25 mouse cellular contexts compared by ENCODE assay signal in the genomic region with DNA sequence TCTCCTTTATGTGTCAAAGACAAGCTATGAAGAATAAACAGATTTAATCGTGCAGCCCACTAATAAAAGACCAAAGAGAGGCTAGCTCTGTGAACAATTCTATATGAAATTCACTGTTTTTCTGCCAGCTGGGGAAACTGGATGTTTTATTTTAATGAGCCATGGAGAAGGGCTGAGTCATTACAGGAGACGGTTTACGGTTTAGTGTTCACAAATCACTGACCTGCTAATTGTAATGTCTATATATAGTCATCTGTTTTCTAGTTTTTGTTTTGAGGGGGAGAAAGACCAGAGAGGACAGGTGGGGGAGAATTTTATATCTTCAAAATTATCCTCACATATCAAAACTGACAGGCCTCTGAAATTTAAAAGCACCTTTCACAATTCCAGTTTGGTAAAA.
DNase-seq lines count a peak whose midpoint lies in the region; ATAC-seq and TF ChIP-seq lines count a peak whose summit lies in the region.
"Had no signal": no experiment of that assay in that cellular context is flagged by ENCODE, and none has a peak within 500 bp of the region (broad histone marks: within the 10 kb centered on the region; RNA-seq: fewer than 3 reads in every experiment).

No protein-coding gene starts in this region.

- H3K27me3 ChIP-seq in kidney, postnatal 0 days (ENCODE audit: insufficient read depth, low read length): no peaks in the 10 kb centered on the region
- H3K27me3 ChIP-seq in intestine, postnatal 0 days (replicated peaks; ENCODE audit: control insufficient read depth, insufficient read depth, low read length): no peaks in the 10 kb centered on the region
- H3K27me3 ChIP-seq: embryonic facial prominence, embryonic 13.5 days; embryonic facial prominence, embryonic 15.5 days; forebrain, embryonic 12.5 days had no signal

- H3K4me2 ChIP-seq in kidney, postnatal 0 days (ENCODE audit: low read length): no peak overlapping the region
- H3K4me2 ChIP-seq in intestine, postnatal 0 days (replicated peaks; ENCODE audit: low read depth): no peak overlapping the region
- H3K4me2 ChIP-seq: embryonic facial prominence, embryonic 13.5 days; embryonic facial prominence, embryonic 15.5 days; forebrain, embryonic 12.5 days had no signal

- H3K9ac ChIP-seq in kidney, postnatal 0 days (ENCODE audit: low read depth, low read length): no peak overlapping the region
- H3K9ac ChIP-seq in intestine, postnatal 0 days (ENCODE audit: low read depth, low read length): no peak overlapping the region
- H3K9ac ChIP-seq: embryonic facial prominence, embryonic 13.5 days; embryonic facial prominence, embryonic 15.5 days; forebrain, embryonic 12.5 days had no signal

- whole genome bisulfite sequencing in kidney, postnatal 0 days: 14% methylated on average over 3 of the region's 3 CpGs
- WGBS in intestine, postnatal 0 days: 72% methylated on average over 3 of the region's 3 CpGs

- TF ChIP-seq CTCF in kidney, postnatal 0 days (IDR thresholded peaks at IDR 0.05; ENCODE audit: low read depth): no peak
- TF ChIP-seq CTCF in intestine, postnatal 0 days (IDR thresholded peaks at IDR 0.05; ENCODE audit: low read depth): no peak

- H3K4me1 ChIP-seq in kidney, postnatal 0 days (replicated peaks; ENCODE audit: insufficient read depth, low read length): no peaks in the 10 kb centered on the region
- H3K4me1 ChIP-seq in intestine, postnatal 0 days (replicated peaks; ENCODE audit: control insufficient read depth, insufficient read depth, low read length): no peaks in the 10 kb centered on the region
- H3K4me1 ChIP-seq: embryonic facial prominence, embryonic 13.5 days; embryonic facial prominence, embryonic 15.5 days; forebrain, embryonic 10.5 days; forebrain, embryonic 12.5 days had no signal

- no peak overlapping the region for H3K4me3 ChIP-seq in kidney, postnatal 0 days (replicated peaks; ENCODE audit: low read depth, low read length)
- no peak overlapping the region for H3K4me3 ChIP-seq in intestine, postnatal 0 days (ENCODE audit: low read depth, low read length)
- H3K4me3 ChIP-seq: embryonic facial prominence, embryonic 13.5 days; embryonic facial prominence, embryonic 15.5 days; erythroblast, embryonic 14.5 days; forebrain, embryonic 10.5 days; forebrain, embryonic 12.5 days had no signal

- no peak for ATAC-seq in kidney, postnatal 0 days (replicated peaks; ENCODE audit: low FRiP score, low read depth)
- ATAC-seq in megakaryocyte-erythroid progenitor cell, adult 5-6 weeks (replicated peaks; ENCODE audit: low FRiP score, low TSS enrichment, poor library complexity, severe bottlenecking): no peak
- no peak for ATAC-seq in intestine, postnatal 0 days
- ATAC-seq: activated CD4-positive, CD25-positive, alpha-beta regulatory T cell, adult 4 months; forebrain, embryonic 14.5 days; forebrain, embryonic 16.5 days had no signal

- H3K27ac ChIP-seq in kidney, postnatal 0 days: no peak overlapping the region
- H3K27ac ChIP-seq in intestine, postnatal 0 days (ENCODE audit: low read depth, low read length): no peak overlapping the region
- H3K27ac ChIP-seq: embryonic facial prominence, embryonic 13.5 days; embryonic facial prominence, embryonic 15.5 days; forebrain, embryonic 10.5 days; forebrain, embryonic 12.5 days had no signal

- DNase-seq in kidney, postnatal 0 days (ENCODE audit: low spot score): peak; percentile 13
- no peak for DNase-seq in kidney, postnatal 14 days
- peak; percentile 2 for DNase-seq in Muller cell, postnatal 12 days (ENCODE audit: inconsistent ontology term)
- peak; percentile 5 for DNase-seq in brain, adult 2 months (ENCODE audit: low read depth, low spot score)
- DNase-seq: adrenal gland, adult 8-10 months; adrenal gland, postnatal 14 days; adrenal gland, postnatal 36 days; cerebellum, adult 11 months; cerebellum, adult 18-20 months; cerebellum, adult 8-10 months; cerebellum, adult 9-11 months; cerebellum, postnatal 14 days; cerebellum, postnatal 36 days; embryo, embryonic 11 days had no signal

- no peaks in the 10 kb centered on the region for H3K9me3 ChIP-seq in kidney, postnatal 0 days (replicated peaks; ENCODE audit: low read length)
- H3K9me3 ChIP-seq in intestine, postnatal 0 days (ENCODE audit: control insufficient read depth): no peaks in the 10 kb centered on the region
- H3K9me3 ChIP-seq: embryonic facial prominence, embryonic 13.5 days; embryonic facial prominence, embryonic 15.5 days; forebrain, embryonic 10.5 days; forebrain, embryonic 12.5 days; G1E had no signal

- no peaks in the 10 kb centered on the region for H3K36me3 ChIP-seq in kidney, postnatal 0 days (ENCODE audit: insufficient read depth, low read length)
- H3K36me3 ChIP-seq in intestine, postnatal 0 days (ENCODE audit: control insufficient read depth, insufficient read depth): no peaks in the 10 kb centered on the region
- H3K36me3 ChIP-seq: embryonic facial prominence, embryonic 13.5 days; embryonic facial prominence, embryonic 15.5 days; forebrain, embryonic 10.5 days; forebrain, embryonic 12.5 days had no signal
